Mouse (Mus musculus): ENCODE measurements around the gene Reln.

DNA sequence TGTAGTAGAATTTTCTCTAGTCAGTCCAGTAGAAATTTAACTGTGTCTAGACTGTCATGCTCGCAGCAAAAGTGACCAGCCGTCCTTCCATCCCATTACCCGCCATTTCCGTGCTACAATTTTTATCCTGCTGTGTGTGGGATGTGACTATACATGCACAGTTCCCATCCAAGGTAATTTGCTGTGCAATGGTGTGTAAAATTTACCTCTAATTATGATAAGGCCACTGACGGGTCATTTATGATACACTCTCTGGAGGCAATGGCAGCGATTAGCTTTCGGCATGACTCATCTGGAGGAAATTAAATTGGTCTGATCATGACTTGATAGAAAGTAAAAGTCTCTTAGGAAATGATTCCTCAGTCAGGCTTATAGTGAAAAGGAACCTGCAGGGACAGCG lies 311.5 kb downstream of the Reln start:
- TF ChIP-seq CTCF (IDR thresholded peaks at IDR 0.05; ENCODE audit: insufficient read depth, low read depth, low read length) (no peak), POLR2A (IDR thresholded peaks at IDR 0.05; ENCODE audit: insufficient read depth, low read depth, low read length) (no peak)
